Mouse (Mus musculus): ENCODE measurements around the gene Ceacam10.

- TF ChIP-seq CTCF (IDR thresholded peaks at IDR 0.05; ENCODE audit: borderline replicate concordance, extremely low read depth, insufficient read depth, insufficient read length) (no peak), POLR2A (IDR thresholded peaks at IDR 0.05; ENCODE audit: borderline replicate concordance, extremely low read depth, insufficient read depth, insufficient read length, poor library complexity, severe bottlenecking) (no peak)
Measured at GRCm38 (mm10) chr7:24758520-24758919, 18.5 kb upstream of the Ceacam10 start.

Measured in brain, embryonic 14.5 days (tissue).